Mouse (Mus musculus): ENCODE measurements around the gene Snx18. TPM values are rescaled to one million over a fixed set of nuclear protein-coding genes. Genes with fewer than 3 reads are reported as not detected.

Snx18 gene
- polyA plus RNA-seq, 1 experiment from 2014 or later, result 18.1 TPM

DNA sequence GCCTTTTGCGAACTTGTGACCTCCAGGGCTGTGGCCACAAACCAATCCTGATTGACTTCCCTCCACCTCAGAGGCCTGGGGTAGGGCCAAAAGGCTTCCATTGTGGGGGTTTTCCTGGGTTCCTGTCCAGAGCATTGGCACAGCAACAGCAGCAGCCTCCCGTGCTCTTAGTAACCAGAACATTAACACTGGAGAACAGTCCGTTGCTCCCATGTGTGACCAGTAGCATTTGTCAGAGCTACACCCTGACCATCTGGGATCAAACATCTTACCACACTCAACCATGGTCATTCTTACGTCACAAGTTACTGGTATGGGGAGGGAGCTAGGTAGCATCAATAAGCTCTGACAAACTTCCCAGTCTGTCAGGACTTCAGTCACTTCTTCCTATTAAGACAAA, 28.1 kb downstream of the Snx18 start:
- Histone ChIP-seq H3K27me3 (replicated peaks; ENCODE audit: insufficient read depth, low read length) (no peaks in the 10 kb centered on the region), H3K36me3 (ENCODE audit: insufficient read depth, low read length) (peaks cover 4% of the 10 kb centered on the region), H3K4me2 (replicated peaks; ENCODE audit: low read depth, low read length) (no peak overlapping the region), H3K9ac (replicated peaks; ENCODE audit: low read depth) (no peak overlapping the region), H3K27ac (ENCODE audit: low read length) (no peak overlapping the region), H3K9me3 (ENCODE audit: low read length) (no peaks in the 10 kb centered on the region), H3K4me3 (ENCODE audit: low read depth, low read length) (no peak overlapping the region), H3K4me1 (ENCODE audit: insufficient read depth, low read depth, low read length) (peaks cover 14% of the 10 kb centered on the region; the same call in 1 of the 2 replicates)
- WGBS, result 87% methylated on average over 4 of the region's 4 CpGs
- DNase-seq (ENCODE audit: low spot score) (no peak), ATAC-seq (no peak)
- TF ChIP-seq EP300 (IDR thresholded peaks at IDR 0.05) (no peak), CTCF (IDR thresholded peaks at IDR 0.05) (no peak)

DNA sequence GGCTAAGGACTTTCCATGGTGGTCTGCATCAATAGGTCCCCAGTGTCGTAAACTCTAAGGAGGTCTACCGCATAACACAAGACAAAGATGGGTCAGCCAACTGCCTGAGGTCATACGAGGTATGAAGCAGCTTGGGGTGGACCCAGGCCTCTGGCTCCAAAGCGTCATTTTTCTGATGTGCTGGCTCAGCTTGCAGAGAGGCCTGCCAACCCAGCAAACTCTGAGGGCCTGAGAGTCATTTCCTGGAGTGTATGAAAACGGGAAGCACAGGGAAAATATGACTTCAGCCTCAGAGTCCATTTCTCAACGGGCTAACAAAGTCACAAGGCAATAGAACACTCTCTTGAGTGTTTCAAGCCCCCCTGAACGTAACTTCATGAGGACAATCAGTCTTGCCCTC, 28.9 kb downstream of the Snx18 start:
- Histone ChIP-seq H3K27me3 (replicated peaks; ENCODE audit: insufficient read depth, low read length) (no peaks in the 10 kb centered on the region), H3K4me1 (ENCODE audit: insufficient read depth, low read depth, low read length) (peaks cover 14% of the 10 kb centered on the region; the same call in 1 of the 2 replicates), H3K27ac (ENCODE audit: low read length) (no peak overlapping the region), H3K4me2 (replicated peaks; ENCODE audit: low read depth, low read length) (no peak overlapping the region), H3K9me3 (ENCODE audit: low read length) (no peaks in the 10 kb centered on the region), H3K9ac (replicated peaks; ENCODE audit: low read depth) (no peak overlapping the region), H3K4me3 (ENCODE audit: low read depth, low read length) (no peak overlapping the region), H3K36me3 (ENCODE audit: insufficient read depth, low read length) (peaks cover 4% of the 10 kb centered on the region)
- DNase-seq (ENCODE audit: low spot score) (peak; percentile 80), ATAC-seq (peak; percentile 73)
- TF ChIP-seq EP300 (IDR thresholded peaks at IDR 0.05), result 0 out of 2 replicates have a peak, but pooled peaks have one; percentile 9
- no peak for TF ChIP-seq CTCF (IDR thresholded peaks at IDR 0.05)
- WGBS, result 33% methylated on average over 7 of the region's 7 CpGs

DNA sequence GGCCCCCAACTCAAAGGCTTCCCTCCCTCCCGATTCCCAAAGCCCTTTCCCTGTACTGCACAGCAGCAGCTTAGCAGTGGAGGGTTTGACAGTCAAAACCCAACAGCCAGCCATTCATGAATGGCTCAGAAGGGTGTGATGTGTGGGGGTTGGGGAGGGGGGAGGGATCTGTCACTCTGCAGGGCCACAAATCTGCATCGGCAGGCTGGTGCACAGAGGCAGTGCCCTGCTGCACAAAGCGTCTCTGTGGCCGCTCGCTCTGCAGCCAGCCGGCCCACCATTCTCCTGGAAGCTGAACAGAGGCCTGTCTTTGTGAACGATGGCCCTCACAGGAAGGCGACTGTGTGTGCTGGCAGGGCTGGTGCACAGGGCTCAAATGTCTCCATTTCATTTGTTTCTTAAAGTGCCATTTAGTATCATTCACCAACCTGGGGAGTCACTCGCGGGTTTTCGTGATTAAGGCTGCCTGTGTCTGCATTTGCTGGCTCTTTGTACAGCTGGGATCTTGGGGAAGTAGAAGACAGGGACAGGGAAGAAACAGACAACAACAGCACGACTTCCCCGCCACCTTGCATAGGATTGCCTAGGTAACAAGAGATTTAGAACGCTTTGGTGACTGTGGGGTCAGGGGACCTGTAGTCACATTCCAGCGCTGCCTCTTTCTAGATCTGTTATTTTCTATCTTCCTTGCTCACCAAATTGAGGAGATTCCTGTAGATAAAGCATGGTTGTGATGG, 31.0 kb downstream of the Snx18 start:
- no peak overlapping the region for H3K27ac ChIP-seq (ENCODE audit: low read length)
- ATAC-seq (no peak), DNase-seq (ENCODE audit: low spot score) (no peak)
- 39% methylated on average over 15 of the region's 15 CpGs for WGBS
- H3K9me3 ChIP-seq (ENCODE audit: low read length), result no peaks in the 10 kb centered on the region
- H3K9ac ChIP-seq (replicated peaks; ENCODE audit: low read depth), result no peak overlapping the region
- no peaks in the 10 kb centered on the region for H3K27me3 ChIP-seq (replicated peaks; ENCODE audit: insufficient read depth, low read length)
- no peak overlapping the region for H3K4me2 ChIP-seq (replicated peaks; ENCODE audit: low read depth, low read length)
- TF ChIP-seq EP300 (IDR thresholded peaks at IDR 0.05) (no peak), CTCF (IDR thresholded peaks at IDR 0.05) (no peak)
- no peak overlapping the region for H3K4me3 ChIP-seq (ENCODE audit: low read depth, low read length)
- H3K4me1 ChIP-seq (ENCODE audit: insufficient read depth, low read depth, low read length), result peaks cover 14% of the 10 kb centered on the region; the same call in 1 of the 2 replicates
- H3K36me3 ChIP-seq (ENCODE audit: insufficient read depth, low read length), result peaks cover 4% of the 10 kb centered on the region

DNA sequence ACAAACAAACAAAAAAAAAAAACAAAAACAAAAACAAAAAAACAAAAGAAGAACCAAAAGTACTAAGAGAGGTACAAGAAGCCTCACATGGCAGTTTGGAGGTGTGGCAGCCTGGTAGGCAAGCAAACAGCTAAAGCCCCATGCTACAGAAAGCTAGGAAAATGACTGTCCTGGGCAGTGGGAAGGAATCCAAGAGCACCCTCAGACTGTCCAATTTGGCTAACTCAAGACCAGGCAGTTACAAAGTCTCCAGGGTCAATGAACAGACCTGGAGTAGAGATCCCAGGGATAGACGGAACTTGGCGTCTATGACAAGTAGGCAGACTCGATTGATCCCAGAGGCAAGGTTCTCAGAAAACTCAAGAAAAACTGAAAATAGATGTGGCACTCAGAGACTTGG, 32.8 kb downstream of the Snx18 start:
- no peaks in the 10 kb centered on the region for H3K9me3 ChIP-seq (ENCODE audit: low read length)
- H3K27me3 ChIP-seq (replicated peaks; ENCODE audit: insufficient read depth, low read length), result no peaks in the 10 kb centered on the region
- H3K4me3 ChIP-seq (ENCODE audit: low read depth, low read length), result no peak overlapping the region
- no peak overlapping the region for H3K27ac ChIP-seq (ENCODE audit: low read length)
- no peak for TF ChIP-seq CTCF (IDR thresholded peaks at IDR 0.05)
- no peak for TF ChIP-seq EP300 (IDR thresholded peaks at IDR 0.05)
- no peak for ATAC-seq
- no peak overlapping the region for H3K9ac ChIP-seq (replicated peaks; ENCODE audit: low read depth)
- DNase-seq (ENCODE audit: low spot score), result no peak
- H3K4me2 ChIP-seq (replicated peaks; ENCODE audit: low read depth, low read length), result no peak overlapping the region
- 97% methylated on average over 3 of the region's 3 CpGs for WGBS
- peaks cover under 1% of the 10 kb centered on the region; the same call in 1 of the 2 replicates for H3K36me3 ChIP-seq (ENCODE audit: insufficient read depth, low read length)
- H3K4me1 ChIP-seq (ENCODE audit: insufficient read depth, low read depth, low read length), result 0 out of 2 replicates have a peak, but pooled peaks cover 5% of the 10 kb centered on the region

DNA sequence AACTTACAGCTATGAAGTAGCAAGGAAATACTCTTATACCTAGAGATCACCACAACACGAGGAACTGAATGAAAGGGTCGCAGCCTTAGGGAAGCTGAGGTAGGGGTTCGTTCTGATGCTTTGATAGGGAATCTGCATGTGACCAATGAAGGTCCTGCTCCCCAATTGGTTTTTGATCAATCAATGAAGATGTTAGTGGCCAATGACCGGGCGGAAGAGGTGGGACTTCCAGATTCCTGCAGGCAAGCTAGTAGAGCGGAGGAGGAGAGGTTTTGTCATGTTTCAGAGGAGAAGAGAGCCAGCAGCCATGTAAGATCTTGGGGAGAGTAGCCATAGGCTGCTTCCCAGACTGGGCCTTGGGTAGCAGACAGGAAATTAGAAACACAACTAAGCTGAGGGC, 33.9 kb downstream of the Snx18 start:
- Histone ChIP-seq H3K4me2 (replicated peaks; ENCODE audit: low read depth, low read length) (no peak overlapping the region), H3K27ac (ENCODE audit: low read length) (no peak overlapping the region), H3K9ac (replicated peaks; ENCODE audit: low read depth) (no peak overlapping the region), H3K9me3 (ENCODE audit: low read length) (no peaks in the 10 kb centered on the region), H3K27me3 (replicated peaks; ENCODE audit: insufficient read depth, low read length) (no peaks in the 10 kb centered on the region), H3K4me1 (ENCODE audit: insufficient read depth, low read depth, low read length) (0 out of 2 replicates have a peak, but pooled peaks cover 5% of the 10 kb centered on the region), H3K36me3 (ENCODE audit: insufficient read depth, low read length) (no peaks in the 10 kb centered on the region), H3K4me3 (ENCODE audit: low read depth, low read length) (no peak overlapping the region)
- ATAC-seq (no peak), DNase-seq (ENCODE audit: low spot score) (no peak)
- 80% methylated on average over 6 of the region's 6 CpGs for WGBS
- TF ChIP-seq EP300 (IDR thresholded peaks at IDR 0.05), result no peak
- TF ChIP-seq CTCF (IDR thresholded peaks at IDR 0.05), result no peak

DNA sequence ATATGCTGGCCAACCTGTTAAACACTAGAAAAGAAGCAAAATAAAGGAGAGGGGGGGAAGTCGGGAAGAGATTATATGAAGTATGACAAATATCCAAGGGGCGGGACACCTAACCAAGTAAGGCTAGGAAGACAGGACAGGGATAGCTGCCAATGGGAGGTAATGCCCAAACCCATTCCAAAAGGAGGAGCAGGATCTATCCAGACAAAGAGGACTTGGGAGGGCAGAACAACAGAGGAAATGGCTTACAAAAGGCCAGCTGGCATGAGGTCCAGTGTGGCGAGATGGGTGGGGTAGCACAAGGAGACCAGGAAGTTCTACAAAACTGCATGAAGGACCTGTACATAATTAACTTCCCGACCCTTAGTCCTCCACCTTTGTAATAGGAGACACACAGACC, 34.8 kb downstream of the Snx18 start:
- H3K9me3 ChIP-seq (ENCODE audit: low read length), result no peaks in the 10 kb centered on the region
- H3K4me2 ChIP-seq (replicated peaks; ENCODE audit: low read depth, low read length), result no peak overlapping the region
- H3K4me3 ChIP-seq (ENCODE audit: low read depth, low read length), result no peak overlapping the region
- TF ChIP-seq EP300 (IDR thresholded peaks at IDR 0.05) (no peak), CTCF (IDR thresholded peaks at IDR 0.05) (no peak)
- DNase-seq (ENCODE audit: low spot score) (peak; percentile 36), ATAC-seq (peak; percentile 46)
- H3K9ac ChIP-seq (replicated peaks; ENCODE audit: low read depth), result no peak overlapping the region
- 46% methylated on average over 4 of the region's 4 CpGs for WGBS
- no peaks in the 10 kb centered on the region for H3K27me3 ChIP-seq (replicated peaks; ENCODE audit: insufficient read depth, low read length)
- 0 out of 2 replicates have a peak, but pooled peaks cover 5% of the 10 kb centered on the region for H3K4me1 ChIP-seq (ENCODE audit: insufficient read depth, low read depth, low read length)
- H3K36me3 ChIP-seq (ENCODE audit: insufficient read depth, low read length), result no peaks in the 10 kb centered on the region
- no peak overlapping the region for H3K27ac ChIP-seq (ENCODE audit: low read length)
